Mouse (Mus musculus) spleen, adult 2 months (tissue): ENCODE measurements around the gene Egfem1. TPM values are rescaled to one million over a fixed set of nuclear protein-coding genes. Genes with fewer than 3 reads are reported as not detected.

Source experiments
- DNase-seq, 2 experiments: peaks; one replicate each; pipeline versions ENCODE4 v3.0.0 to v3.0.0-alpha.2; 2012 to 2021; ENCODE audit warnings: low spot score in 2 of 2, low read depth in 1 of 2
- H3K27ac ChIP-seq: fragments of 200-500 bp; 2 replicates; pipeline ENCODE4 v1.5.1; 2012; ENCODE audit warnings: low read length, inconsistent platforms; ENCODE audit not compliant: insufficient read depth
- H3K27me3 ChIP-seq: fragments of 200-500 bp; 2 replicates; pipeline ENCODE4 v1.6.1; 2012; ENCODE audit warnings: mild to moderate bottlenecking, moderate library complexity, low read length, inconsistent platforms; ENCODE audit not compliant: control insufficient read depth, insufficient read depth
- H3K36me3 ChIP-seq: fragments of 200-500 bp; 2 replicates; pipeline ENCODE4 v1.6.1; 2012; ENCODE audit warnings: mild to moderate bottlenecking, low read length, inconsistent platforms; ENCODE audit not compliant: control insufficient read depth, insufficient read depth
- H3K4me1 ChIP-seq: fragments of 200-500 bp; 2 replicates; pipeline ENCODE4 v1.6.1; 2011; ENCODE audit warnings: inconsistent platforms; ENCODE audit not compliant: control insufficient read depth, insufficient read depth, insufficient read length
- H3K4me3 ChIP-seq: fragments of 200-500 bp; 2 replicates; pipeline ENCODE4 v1.5.1; 2011; ENCODE audit warnings: mild to moderate bottlenecking, inconsistent platforms; ENCODE audit not compliant: insufficient read depth, insufficient read length; ENCODE audit errors: extremely low read depth
- CTCF ChIP-seq: fragments of 200-500 bp; IDR thresholded peaks from 2 replicates; pipeline ENCODE4 v1.5.1; 2011; ENCODE audit warnings: mild to moderate bottlenecking, inconsistent platforms; ENCODE audit not compliant: insufficient read depth, insufficient read length, insufficient replicate concordance; ENCODE audit errors: extremely low read depth
- POLR2A ChIP-seq: fragments of 200-500 bp; IDR thresholded peaks from 2 replicates; pipeline ENCODE4 v1.6.1; 2011; ENCODE audit warnings: low read depth, low read length, inconsistent platforms
- WGBS: fragments of 180-500 bp; shearing (Covaris S2); methylation state at CpG from one replicate; pipeline ENCODE4 v1.1.7; 2018; 5-methylcytosine and 5-hydroxymethylcytosine counted together
- polyA plus RNA-seq: library from polyadenylated mRNA; depleted of rRNA; stranded (reverse); fragments of >200 nt; gene quantifications from 2 replicates; pipeline ENCODE4 v1.2.3, GENCODE M21; 2012; rRNA removed

Egfem1 gene
- polyA plus RNA-seq, 1 experiment, result not detected

GRCm38 (mm10) chr3:29707467-29707866 lies 625.6 kb downstream of the Egfem1 start:
- no peak for TF ChIP-seq POLR2A
- no peak for TF ChIP-seq CTCF
- whole genome bisulfite sequencing, result 87% methylated on average over 1 of the region's 1 CpGs
- Histone ChIP-seq H3K27me3 (no peaks in the 10 kb centered on the region), H3K27ac (no peak overlapping the region), H3K36me3 (no peaks in the 10 kb centered on the region), H3K4me3 (no peak overlapping the region), H3K4me1 (no peaks in the 10 kb centered on the region)
- no peak for DNase-seq

DNA sequence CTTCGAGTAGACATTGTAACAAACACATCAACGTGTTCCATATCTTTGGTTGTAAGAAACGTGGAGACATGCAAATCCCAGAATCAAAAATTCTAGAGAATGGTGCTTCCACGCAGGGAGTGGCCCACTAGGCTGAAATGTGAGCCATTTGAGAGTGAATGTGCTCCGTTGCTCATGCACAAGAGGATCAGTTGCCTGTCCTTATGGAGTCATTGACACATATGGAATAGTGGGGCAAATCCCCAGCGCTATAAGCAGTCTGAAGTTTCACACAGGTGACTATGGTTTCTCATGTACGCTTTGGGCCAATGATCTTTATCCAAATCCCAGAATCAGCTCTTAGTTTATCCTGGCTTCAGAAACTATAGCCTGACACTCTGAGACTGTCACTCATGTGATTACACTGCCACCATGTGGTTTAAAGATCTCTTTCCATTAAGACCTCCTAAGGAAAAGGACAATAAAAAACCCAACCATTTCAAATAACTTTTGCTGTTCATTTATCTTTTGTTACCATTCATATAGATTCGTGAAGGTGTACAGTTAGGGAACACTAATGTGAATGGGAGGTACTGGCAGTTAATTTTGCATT lies 644.6 kb downstream of the Egfem1 start:
- H3K36me3 ChIP-seq, result no peaks in the 10 kb centered on the region
- no peak overlapping the region for H3K4me3 ChIP-seq
- no peak overlapping the region for H3K27ac ChIP-seq
- no peaks in the 10 kb centered on the region for H3K4me1 ChIP-seq
- no peak for TF ChIP-seq CTCF
- no peak for TF ChIP-seq POLR2A
- 60% methylated on average over 8 of the region's 8 CpGs for WGBS
- no peak for DNase-seq
- H3K27me3 ChIP-seq, result no peaks in the 10 kb centered on the region

DNA sequence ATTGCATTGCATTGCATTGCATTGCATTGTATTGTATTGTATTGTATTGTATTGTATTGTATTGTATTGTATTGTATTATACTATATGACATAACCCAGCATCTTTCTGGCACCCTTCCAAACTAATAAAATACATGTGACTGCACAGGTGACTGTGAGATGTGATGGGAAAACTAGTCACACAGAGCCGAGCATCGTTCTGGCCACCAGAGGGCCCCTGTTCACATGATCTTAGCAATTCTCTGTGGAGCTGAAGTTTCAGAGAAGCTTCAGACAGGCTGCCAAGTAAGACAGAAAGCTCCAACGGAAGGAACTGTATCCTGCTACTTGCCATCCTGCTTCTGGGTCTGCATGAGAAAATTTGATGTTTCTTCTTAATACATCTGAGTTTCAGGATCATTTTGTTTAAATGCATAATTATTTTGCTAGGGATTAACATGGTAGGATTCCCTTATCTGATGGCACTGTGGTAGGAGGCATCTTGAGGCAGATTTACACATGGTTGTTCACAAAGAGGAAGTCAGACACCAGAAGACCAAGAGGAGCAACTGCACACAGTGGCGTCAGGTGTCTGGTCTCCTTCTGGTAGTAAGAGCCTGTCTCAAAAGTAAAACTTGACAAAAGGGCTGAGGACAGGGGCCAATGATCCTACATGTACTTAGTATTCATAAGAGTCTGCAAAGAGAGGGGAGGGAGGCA lies 648.4 kb downstream of the Egfem1 start:
- TF ChIP-seq POLR2A (no peak), CTCF (no peak)
- H3K4me3 ChIP-seq, result no peak overlapping the region
- no peaks in the 10 kb centered on the region for H3K27me3 ChIP-seq
- no peaks in the 10 kb centered on the region for H3K36me3 ChIP-seq
- DNase-seq, result no peak
- WGBS, result 2% methylated on average over 4 of the region's 4 CpGs
- H3K4me1 ChIP-seq, result no peaks in the 10 kb centered on the region
- no peak overlapping the region for H3K27ac ChIP-seq

GRCm38 (mm10) chr3:29731509-29731908 lies 649.7 kb downstream of the Egfem1 start:
- Histone ChIP-seq H3K36me3 (no peaks in the 10 kb centered on the region), H3K4me3 (no peak overlapping the region), H3K27ac (no peak overlapping the region), H3K27me3 (no peaks in the 10 kb centered on the region), H3K4me1 (no peaks in the 10 kb centered on the region)
- no peak for TF ChIP-seq POLR2A
- TF ChIP-seq CTCF, result no peak
- no peak for DNase-seq
- WGBS, result 91% methylated on average over 1 of the region's 1 CpGs

DNA sequence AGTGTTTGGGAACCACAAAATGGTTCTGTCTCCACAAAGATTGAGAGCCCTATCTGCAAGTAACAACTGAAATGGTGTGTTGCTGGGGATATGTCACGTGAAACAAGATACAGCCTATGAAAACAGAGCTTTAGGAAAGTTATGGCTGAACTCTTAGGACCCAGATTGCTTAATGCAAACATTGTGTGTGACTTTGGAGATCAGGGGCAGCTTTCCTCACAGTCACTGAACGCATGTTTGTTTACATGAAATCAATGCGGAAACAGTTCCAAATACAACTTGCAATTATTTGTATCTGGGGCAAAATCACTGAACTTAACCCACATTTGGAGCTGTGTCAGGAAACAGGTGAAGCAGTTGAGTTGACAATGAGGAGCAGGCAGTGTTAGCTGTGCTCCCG lies 650.8 kb downstream of the Egfem1 start:
- WGBS, result 78% methylated on average over 4 of the region's 4 CpGs
- TF ChIP-seq POLR2A (no peak), CTCF (no peak)

DNA sequence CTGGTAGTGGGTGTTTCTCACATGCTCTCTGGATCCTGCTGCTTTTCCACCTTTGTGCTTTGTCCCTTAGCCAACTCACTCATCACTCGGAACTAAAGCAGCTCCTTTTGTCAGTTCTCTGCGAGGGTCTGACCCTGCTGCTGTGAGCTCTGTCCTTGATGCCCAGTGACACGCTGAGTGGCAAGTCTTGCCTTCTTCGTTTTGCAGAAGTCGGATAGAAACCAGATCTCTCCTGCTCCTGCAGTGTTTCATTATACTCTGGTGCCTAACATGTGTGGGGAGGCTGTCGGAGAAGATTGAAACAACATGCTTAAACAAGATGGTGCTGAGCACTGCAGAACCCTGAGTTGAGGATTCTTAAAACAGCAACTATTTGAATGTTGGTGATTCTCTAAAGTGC lies 652.4 kb downstream of the Egfem1 start:
- H3K4me1 ChIP-seq, result no peaks in the 10 kb centered on the region
- H3K36me3 ChIP-seq, result no peaks in the 10 kb centered on the region
- no peak for DNase-seq
- H3K27me3 ChIP-seq, result no peaks in the 10 kb centered on the region
- WGBS, result 82% methylated on average over 6 of the region's 6 CpGs
- TF ChIP-seq POLR2A, result no peak
- TF ChIP-seq CTCF, result no peak
- H3K4me3 ChIP-seq, result no peak overlapping the region
- H3K27ac ChIP-seq, result no peak overlapping the region

More for the DNA sequence above, 650.8 kb downstream of the Egfem1 start:
- no peak overlapping the region for H3K27ac ChIP-seq
- DNase-seq, result no peak
- no peaks in the 10 kb centered on the region for H3K36me3 ChIP-seq
- H3K4me1 ChIP-seq, result no peaks in the 10 kb centered on the region
- no peaks in the 10 kb centered on the region for H3K27me3 ChIP-seq
- no peak overlapping the region for H3K4me3 ChIP-seq

DNA sequence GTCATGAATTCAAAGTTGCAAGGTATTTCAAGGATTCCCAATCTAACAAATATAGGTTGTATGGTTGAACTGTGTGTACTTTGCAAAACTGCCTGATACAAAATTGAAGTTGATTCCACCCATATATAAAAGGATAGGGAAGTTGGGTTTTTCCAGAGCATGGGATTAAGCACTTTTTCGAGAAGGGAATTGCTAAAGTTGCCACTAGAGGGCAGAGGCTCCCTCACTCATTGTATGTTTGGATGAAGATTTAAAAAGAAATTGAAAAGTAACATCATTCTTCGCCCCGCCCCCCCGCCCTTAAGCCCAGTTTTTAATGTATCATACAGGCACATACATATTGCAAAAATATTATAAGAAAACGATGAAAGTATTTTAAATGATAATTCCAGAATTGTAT lies 657.5 kb downstream of the Egfem1 start:
- no peak overlapping the region for H3K27ac ChIP-seq
- H3K27me3 ChIP-seq, result no peaks in the 10 kb centered on the region
- no peak overlapping the region for H3K4me3 ChIP-seq
- TF ChIP-seq POLR2A (no peak), CTCF (no peak)
- H3K36me3 ChIP-seq, result no peaks in the 10 kb centered on the region
- H3K4me1 ChIP-seq, result no peaks in the 10 kb centered on the region
- no peak for DNase-seq
- 35% methylated on average over 5 of the region's 5 CpGs for WGBS

Other genes with a start within 250 kb of the Egfem1 start
- not detected in 2 replicates for gene Gm1527, start 189.4 kb upstream of the Egfem1 start, polyA plus RNA-seq